Mouse (Mus musculus) olfactory bulb, adult 2 months (tissue): ENCODE results near the gene Csrp2. TPM values are rescaled to one million over a fixed set of nuclear protein-coding genes. Genes with fewer than 3 reads are reported as not detected.

ENCODE experiments used
- H3K27ac ChIP-seq: fragments of 200-500 bp; 2 replicates; pipeline ENCODE4 v1.5.1; 2012; ENCODE audit warnings: low read depth, low read length; ENCODE audit not compliant: insufficient read depth
- H3K4me1 ChIP-seq: fragments of 200-500 bp; 2 replicates; pipeline ENCODE4 v1.6.1; 2012; ENCODE audit warnings: low read length; ENCODE audit not compliant: control insufficient read depth, insufficient read depth
- H3K4me3 ChIP-seq: fragments of 200-500 bp; 2 replicates; pipeline ENCODE4 v1.5.1; 2012; ENCODE audit warnings: mild to moderate bottlenecking, low read depth, low read length, moderate library complexity; ENCODE audit not compliant: insufficient read depth
- CTCF ChIP-seq: fragments of 200-500 bp; IDR thresholded peaks from 2 replicates; pipeline ENCODE4 v1.5.1; 2012; ENCODE audit warnings: low read depth, mild to moderate bottlenecking, low read length, moderate library complexity; ENCODE audit not compliant: insufficient read depth
- POLR2A ChIP-seq: fragments of 200-500 bp; IDR thresholded peaks from 2 replicates; pipeline ENCODE4 v1.6.1; 2012; ENCODE audit warnings: mild to moderate bottlenecking, low read depth, low read length, moderate library complexity; ENCODE audit not compliant: insufficient read depth
- WGBS: fragments of 180-500 bp; shearing (Covaris S2); methylation state at CpG from one replicate; pipeline ENCODE4 v1.1.7; 2018; 5-methylcytosine and 5-hydroxymethylcytosine counted together
- polyA plus RNA-seq: library from polyadenylated mRNA; stranded (reverse); fragments of >200 nt; gene quantifications from 2 replicates; pipeline ENCODE4 v1.2.4, GENCODE M21; 2012; ENCODE audit warnings: low replicate concordance; ENCODE audit not compliant: missing spikeins, insufficient read depth, insufficient read length

The Csrp2 gene
- polyA plus RNA-seq, 1 experiment, result not detected

- no peak overlapping the region for H3K4me3 ChIP-seq
- no peak overlapping the region for H3K27ac ChIP-seq
- 90% methylated on average over 13 of the region's 13 CpGs for WGBS
- no peak for TF ChIP-seq CTCF
- TF ChIP-seq POLR2A, result no peak
- H3K4me1 ChIP-seq, result peaks cover 15% of the 10 kb centered on the region
These were observed 21.3 kb downstream of the Csrp2 start for GRCm38 (mm10) chr10:110940740-110941398.

- WGBS, result 93% methylated on average over 11 of the region's 11 CpGs
- Histone ChIP-seq H3K4me1 (peaks cover 18% of the 10 kb centered on the region), H3K27ac (no peak overlapping the region), H3K4me3 (no peak overlapping the region)
- no peak for TF ChIP-seq POLR2A
- TF ChIP-seq CTCF, result no peak
These were observed 22.4 kb downstream of the Csrp2 start for GRCm38 (mm10) chr10:110941968-110942367.

- Histone ChIP-seq H3K4me3 (no peak overlapping the region), H3K4me1 (peaks cover 18% of the 10 kb centered on the region), H3K27ac (no peak overlapping the region)
- TF ChIP-seq CTCF, result no peak
- no peak for TF ChIP-seq POLR2A
- 86% methylated on average over 9 of the region's 9 CpGs for WGBS
These were observed 23.2 kb downstream of the Csrp2 start for GRCm38 (mm10) chr10:110942806-110943205.

GRCm38 (mm10) chr10:110944175-110944574 is 24.6 kb downstream of the Csrp2 start:
- TF ChIP-seq CTCF (no peak), POLR2A (no peak)
- Histone ChIP-seq H3K4me3 (no peak overlapping the region), H3K27ac (no peak overlapping the region), H3K4me1 (peaks cover 9% of the 10 kb centered on the region)
- WGBS, result 93% methylated on average over 11 of the region's 11 CpGs

- Histone ChIP-seq H3K4me1 (peaks cover 3% of the 10 kb centered on the region), H3K27ac (no peak overlapping the region), H3K4me3 (no peak overlapping the region)
- WGBS, result 78% methylated on average over 12 of the region's 12 CpGs
- TF ChIP-seq POLR2A (no peak), CTCF (no peak)
These were observed 26.4 kb downstream of the Csrp2 start for GRCm38 (mm10) chr10:110945966-110946365.

GRCm38 (mm10) chr10:110947574-110947973 is 28.0 kb downstream of the Csrp2 start:
- TF ChIP-seq POLR2A (no peak), CTCF (no peak)
- peaks cover 3% of the 10 kb centered on the region for H3K4me1 ChIP-seq
- WGBS, result 69% methylated on average over 4 of the region's 4 CpGs
- no peak overlapping the region for H3K27ac ChIP-seq
- no peak overlapping the region for H3K4me3 ChIP-seq

GRCm38 (mm10) chr10:110951112-110951511 is 31.5 kb downstream of the Csrp2 start:
- TF ChIP-seq CTCF (no peak), POLR2A (no peak)
- H3K4me1 ChIP-seq, result no peaks in the 10 kb centered on the region; the same call in 1 of the 2 replicates
- no peak overlapping the region for H3K27ac ChIP-seq
- no peak overlapping the region for H3K4me3 ChIP-seq
- WGBS, result 97% methylated on average over 1 of the region's 1 CpGs

GRCm38 (mm10) chr10:110951748-110952147 is 32.2 kb downstream of the Csrp2 start:
- no peak overlapping the region for H3K4me3 ChIP-seq
- no peak overlapping the region for H3K27ac ChIP-seq
- WGBS, result 67% methylated on average over 4 of the region's 4 CpGs
- no peaks in the 10 kb centered on the region; the same call in 1 of the 2 replicates for H3K4me1 ChIP-seq
- TF ChIP-seq CTCF (no peak), POLR2A (no peak)

- WGBS, result 64% methylated on average over 8 of the region's 8 CpGs
These were observed 32.7 kb downstream of the Csrp2 start for GRCm38 (mm10) chr10:110952271-110952670.

GRCm38 (mm10) chr10:110952937-110953451 is 33.4 kb downstream of the Csrp2 start:
- Histone ChIP-seq H3K4me3 (no peak overlapping the region), H3K4me1 (no peaks in the 10 kb centered on the region; the same call in 1 of the 2 replicates), H3K27ac (no peak overlapping the region)
- WGBS, result 45% methylated on average over 9 of the region's 9 CpGs
- TF ChIP-seq POLR2A, result no peak
- TF ChIP-seq CTCF, result no peak

More at GRCm38 (mm10) chr10:110952271-110952670, 32.7 kb downstream of the Csrp2 start:
- Histone ChIP-seq H3K4me1 (no peaks in the 10 kb centered on the region; the same call in 1 of the 2 replicates), H3K4me3 (no peak overlapping the region), H3K27ac (no peak overlapping the region)
- TF ChIP-seq POLR2A (no peak), CTCF (no peak)
